Mouse (Mus musculus) duodenum, adult 2 months (tissue): ENCODE measurements around the gene Cyth1. TPM values are rescaled to one million over a fixed set of nuclear protein-coding genes. Genes with fewer than 3 reads are reported as not detected.

ENCODE experiments used
- polyA plus RNA-seq: library from polyadenylated mRNA; depleted of rRNA; stranded (reverse); fragments of >200 nt; gene quantifications from 2 replicates; pipeline ENCODE4 v1.2.3, GENCODE M21; 2012; ENCODE audit warnings: low replicate concordance; rRNA removed

Cyth1 gene
- 8.5 and 16.5 TPM in 2 replicates for polyA plus RNA-seq

GRCm38 (mm10) chr11:118248150-118249011 lies at the start of gene Cyth1:
Cyth1 (minus strand) TSS chr11:118248592.

GRCm38 (mm10) chr11:118289999-118290889 lies 41.9 kb upstream of the Cyth1 start, which contains the start of gene Usp36:
Usp36 (minus strand) TSS chr11:118290244.

GRCm38 (mm10) chr11:118130534-118130933 lies 117.9 kb downstream of the Cyth1 start, which contains the start of gene Dnah17:
Dnah17 (minus strand) TSS chr11:118130634.

Other genes with a start within 250 kb of the Cyth1 start
- gene Dnah17, start 118.0 kb downstream of the Cyth1 start, polyA plus RNA-seq: 0.05 and 0.19 TPM in 2 replicates
- 10.0 and 16.6 TPM in 2 replicates for gene Usp36, start 41.7 kb upstream of the Cyth1 start, polyA plus RNA-seq
- gene Cep295nl, start 93.9 kb upstream of the Cyth1 start, polyA plus RNA-seq: 0.08 and 0.14 TPM in 2 replicates
- 31.0 and 32.9 TPM in 2 replicates for gene Timp2, start 107.1 kb upstream of the Cyth1 start, polyA plus RNA-seq
- 449 and 760 TPM in 2 replicates for gene Lgals3bp, start 153.5 kb upstream of the Cyth1 start, polyA plus RNA-seq
- gene Cant1, start 170.5 kb upstream of the Cyth1 start, polyA plus RNA-seq: 122 and 162 TPM in 2 replicates
- gene C1qtnf1, start 179.6 kb upstream of the Cyth1 start, polyA plus RNA-seq: 4.5 TPM in 2 replicates
- 30.6 and 33.4 TPM in 2 replicates for gene Engase, start 228.2 kb upstream of the Cyth1 start, polyA plus RNA-seq